Mouse (Mus musculus): Measurements from ENCODE around the gene Tspo. TPM values are rescaled to one million over a fixed set of nuclear protein-coding genes. Genes with fewer than 3 reads are reported as not detected.

Gene Tspo
- polyA plus RNA-seq, 1 experiment, result 738 TPM

DNA sequence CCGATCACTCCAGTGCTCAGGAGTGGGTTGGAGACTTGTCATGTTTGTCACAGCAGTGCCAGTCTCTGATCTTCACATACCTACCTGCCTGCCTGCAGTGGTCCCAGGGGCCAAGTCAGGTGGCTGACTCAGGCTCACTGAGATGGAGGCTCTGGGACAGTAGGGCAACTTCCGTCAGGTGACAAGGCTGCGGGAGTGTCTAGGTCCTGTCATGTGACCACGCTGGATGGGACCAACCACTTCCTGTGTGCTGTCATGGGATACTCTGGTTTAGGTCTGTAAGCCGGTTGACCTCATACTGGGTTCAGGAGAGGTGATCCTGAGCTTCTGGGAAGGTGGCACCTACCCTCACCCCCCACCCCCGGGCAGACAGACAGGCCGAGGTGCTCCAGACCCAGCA, 17.4 kb upstream of the Tspo start:
- DNase-seq (ENCODE audit: low read depth), result no peak

DNA sequence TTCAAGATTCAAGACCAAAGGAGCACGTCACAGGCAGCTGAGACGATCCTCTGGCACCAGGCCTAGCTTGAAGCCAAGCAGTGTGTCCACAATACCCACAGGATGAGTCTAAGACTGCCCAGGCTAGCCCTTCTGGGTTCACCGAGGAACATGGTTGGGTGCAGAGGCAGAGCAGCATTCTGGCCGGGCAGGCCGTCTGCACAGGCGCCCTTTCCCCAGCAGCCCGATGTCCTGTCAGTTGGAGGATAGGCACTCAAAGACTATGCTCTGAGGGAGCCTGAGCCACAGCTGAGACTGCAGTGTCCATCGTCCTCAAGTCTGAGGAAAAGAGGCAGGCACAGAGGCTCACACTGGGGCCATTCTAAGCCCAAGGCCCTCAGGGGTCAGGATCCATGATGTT, 16.2 kb upstream of the Tspo start:
- DNase-seq (ENCODE audit: low read depth), result no peak

DNA sequence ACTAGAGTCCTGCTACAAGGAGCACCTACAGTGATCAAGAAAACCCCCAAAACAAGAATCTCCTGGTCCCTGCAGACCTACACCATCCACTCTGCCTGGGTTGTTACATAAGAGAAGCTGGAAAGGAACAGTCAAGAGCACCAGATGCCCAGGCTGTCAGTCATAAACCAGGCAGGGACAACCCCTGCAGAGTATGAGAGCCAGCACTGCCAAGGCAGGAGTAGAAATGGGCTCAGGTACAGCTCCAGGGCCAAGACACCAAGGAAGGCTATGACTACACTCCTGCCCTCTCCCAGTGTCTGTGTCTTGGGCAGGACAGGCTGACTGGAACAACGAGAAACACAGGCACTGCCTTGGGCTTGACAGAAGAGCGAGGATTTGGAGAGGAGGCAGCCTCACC, 13.3 kb upstream of the Tspo start:
- DNase-seq (ENCODE audit: low read depth), result no peak

DNA sequence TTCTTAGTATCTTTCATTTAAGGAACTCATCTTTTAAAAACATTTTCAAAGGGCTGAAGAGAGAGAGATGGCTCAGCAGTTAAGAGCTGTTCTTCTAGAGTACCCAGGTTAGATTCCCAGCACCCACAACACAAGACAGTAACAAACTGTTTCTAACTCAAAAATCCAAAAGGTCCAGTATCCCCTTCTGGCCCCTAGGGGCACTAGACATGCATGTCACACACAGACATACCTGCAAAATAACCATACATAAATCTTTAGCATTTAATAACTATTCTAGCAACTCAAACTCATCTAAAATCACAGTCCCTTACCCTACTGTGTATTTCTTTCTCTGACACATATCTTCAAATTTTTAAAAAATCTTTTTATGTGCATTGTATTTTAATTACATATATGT, 9.6 kb upstream of the Tspo start:
- DNase-seq (ENCODE audit: low read depth), result no peak

DNA sequence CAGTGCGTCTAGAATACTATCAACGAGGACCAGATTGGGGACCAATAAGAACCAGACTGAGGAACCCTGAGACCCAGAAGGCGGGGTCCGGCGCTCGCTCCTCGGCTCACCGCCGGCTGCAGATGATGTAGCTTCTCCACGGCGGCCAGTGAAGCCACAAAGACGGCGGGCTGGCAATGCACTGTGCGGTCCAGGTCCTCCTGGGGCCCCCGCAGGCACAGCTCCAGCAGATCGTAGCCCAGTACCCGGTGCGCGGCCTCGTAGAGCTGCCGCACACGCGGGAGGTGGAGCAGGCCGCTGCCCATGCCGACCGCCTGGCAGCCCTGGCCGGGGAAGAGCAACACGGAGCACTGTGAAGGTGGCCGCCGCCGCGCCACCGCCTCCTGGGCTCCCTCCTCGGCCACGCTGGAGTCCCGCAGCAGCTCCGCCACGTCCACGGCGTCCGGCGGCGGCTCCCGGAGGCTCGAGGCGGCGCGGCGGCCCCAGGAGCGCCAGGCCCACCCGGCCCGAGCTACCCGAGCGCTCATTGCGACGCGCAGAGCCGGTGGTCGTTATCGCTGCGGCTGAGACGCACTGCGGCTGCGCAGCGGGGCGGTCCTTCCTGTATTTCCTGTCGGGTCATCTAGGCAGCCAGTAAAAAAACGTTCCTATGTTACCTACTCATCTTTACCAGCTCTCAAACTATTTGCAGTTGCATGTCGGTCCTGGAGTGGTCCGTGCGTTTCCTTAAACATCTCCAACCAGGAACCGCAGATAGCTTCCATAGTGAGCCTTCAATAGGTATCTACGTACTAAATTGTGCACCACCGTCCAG, 8.0 kb upstream of the Tspo start:
- DNase-seq (ENCODE audit: low read depth), result no peak

DNA sequence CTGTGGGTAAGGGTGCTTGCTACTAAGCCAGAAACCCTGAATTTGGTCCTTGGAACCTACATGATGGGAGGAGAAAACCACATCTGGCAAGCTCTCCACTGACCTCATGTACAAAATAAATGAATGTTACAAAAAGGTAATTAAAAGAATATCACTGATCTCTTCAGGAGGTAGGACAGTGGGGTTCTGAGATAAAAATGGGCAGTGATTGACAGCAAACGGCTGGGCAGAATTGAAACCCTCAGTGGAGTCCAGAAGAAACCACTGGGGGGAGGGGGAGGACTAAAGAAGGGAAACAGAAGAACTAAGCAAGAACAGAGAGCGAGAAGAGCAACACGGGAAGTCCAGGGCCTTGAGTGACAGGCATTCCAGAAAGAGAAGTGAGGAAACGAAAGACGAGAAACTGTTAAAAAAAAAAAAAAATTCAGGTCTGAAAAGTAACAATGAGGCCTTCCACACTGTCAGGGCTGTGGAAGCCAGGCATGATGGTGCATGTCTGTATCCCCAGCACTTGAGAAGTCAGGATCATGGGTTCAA, 2.4 kb upstream of the Tspo start:
- DNase-seq (ENCODE audit: low read depth), result no peak

DNA sequence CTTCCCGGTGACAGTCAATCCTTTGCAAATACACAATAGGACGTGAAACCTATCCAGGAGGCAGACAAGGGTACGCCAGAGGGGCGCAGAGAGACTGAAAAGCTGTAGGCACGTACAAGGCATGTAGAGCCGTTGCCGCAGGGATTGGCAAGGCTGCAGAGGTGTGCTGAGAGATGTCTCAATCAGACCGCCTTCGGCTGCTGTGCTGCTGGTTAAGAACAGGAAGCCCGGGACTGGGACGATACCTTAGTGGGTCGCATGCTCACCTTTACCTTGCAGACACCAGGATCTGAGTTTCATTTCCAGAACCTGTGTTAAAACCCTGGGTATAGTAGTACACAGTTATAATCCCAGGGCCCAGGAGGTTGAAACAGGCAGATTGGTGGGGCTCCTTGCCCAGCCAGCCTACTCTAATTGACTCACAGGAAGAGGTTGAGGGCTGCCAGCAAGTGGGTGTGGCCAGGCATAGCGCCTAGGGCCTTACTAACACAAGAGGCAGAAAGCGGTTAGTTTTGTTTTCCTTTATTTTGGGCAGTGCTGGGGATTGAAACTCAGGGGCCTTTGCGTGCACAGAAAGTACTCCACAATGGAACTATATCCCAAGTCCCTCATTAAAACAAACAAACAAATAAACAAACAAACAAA, 644 bp upstream of the Tspo start:
- no peak for DNase-seq (ENCODE audit: low read depth)

DNA sequence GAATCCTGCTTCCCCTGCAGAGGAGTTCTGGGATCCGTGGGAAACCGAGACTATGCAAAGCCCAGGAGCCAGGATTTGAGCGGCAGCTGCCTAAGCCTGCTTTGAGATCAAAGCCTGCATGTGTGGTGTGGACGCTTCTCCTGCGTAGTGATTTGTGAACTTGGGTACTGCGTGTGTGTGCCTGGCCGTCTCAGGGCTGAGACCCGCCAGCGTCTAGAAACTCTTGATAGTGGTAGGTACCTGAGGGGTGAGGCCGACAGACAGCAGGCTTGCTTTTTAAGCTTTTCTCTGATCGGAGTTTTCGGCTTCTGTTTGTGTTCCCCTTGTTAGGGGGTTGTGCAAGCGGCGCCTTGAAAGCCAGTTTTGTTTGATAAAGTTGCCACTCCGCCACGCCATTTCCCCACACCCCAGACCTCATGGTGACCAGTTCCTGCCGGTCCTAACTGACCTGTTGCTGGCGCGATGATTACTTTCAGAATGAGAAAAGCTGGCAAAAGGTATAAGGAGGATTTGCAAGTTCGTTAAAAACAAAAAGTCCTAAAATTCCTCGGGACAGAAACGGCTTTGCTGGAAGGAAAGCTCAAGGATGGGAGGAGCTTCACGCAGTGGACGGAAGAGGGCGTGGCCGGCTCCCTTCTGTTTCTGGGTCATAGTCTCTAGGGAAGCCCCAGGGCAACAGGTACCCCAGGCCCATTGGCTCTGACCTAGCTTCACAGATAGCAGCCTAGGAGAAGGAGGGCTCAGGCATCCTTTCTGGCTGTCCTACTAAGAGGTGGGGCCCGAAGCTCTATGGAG, 662 bp downstream of the Tspo start:
- DNase-seq (ENCODE audit: low read depth), result no peak

DNA sequence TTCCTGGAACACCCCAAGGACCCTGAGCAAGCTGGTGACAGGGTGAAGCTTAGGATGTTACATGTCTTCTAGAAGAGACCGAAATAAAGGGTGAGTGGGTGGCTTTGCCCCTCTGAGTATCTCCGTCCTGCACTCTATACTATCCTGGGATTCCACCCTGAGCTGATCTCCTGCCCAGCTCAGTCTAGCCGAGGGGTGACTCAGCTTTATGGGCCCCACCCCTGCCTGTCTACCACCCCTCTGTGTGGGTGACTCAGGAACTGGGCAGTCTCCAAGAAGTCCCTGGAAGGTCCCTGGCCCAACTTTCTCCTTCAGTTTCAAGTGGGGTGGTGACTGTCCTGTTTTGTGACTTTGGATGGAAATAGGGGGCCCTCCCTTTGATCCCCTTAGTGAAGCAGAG, 2.0 kb downstream of the Tspo start:
- no peak for DNase-seq (ENCODE audit: low read depth)

DNA sequence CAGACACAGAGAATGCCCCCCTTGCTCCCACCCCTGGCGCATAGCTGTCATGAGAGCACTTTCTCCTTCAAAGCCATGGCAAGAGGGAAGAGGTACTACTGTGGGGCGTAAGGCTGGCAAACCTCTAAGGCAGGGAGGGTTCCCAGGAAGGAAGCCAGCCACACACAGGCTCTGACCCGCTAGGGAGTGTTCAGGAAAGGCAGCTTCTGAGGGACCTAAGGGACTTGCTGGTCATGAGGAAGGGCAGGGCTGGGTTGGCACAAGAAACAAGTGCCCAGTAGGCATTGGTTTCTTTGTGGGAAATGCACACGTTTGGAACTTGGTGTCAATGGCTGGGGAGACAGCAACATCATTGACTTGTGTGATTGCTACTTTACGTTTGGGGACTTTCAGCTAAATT, 2.6 kb downstream of the Tspo start:
- DNase-seq (ENCODE audit: low read depth), result no peak

DNA sequence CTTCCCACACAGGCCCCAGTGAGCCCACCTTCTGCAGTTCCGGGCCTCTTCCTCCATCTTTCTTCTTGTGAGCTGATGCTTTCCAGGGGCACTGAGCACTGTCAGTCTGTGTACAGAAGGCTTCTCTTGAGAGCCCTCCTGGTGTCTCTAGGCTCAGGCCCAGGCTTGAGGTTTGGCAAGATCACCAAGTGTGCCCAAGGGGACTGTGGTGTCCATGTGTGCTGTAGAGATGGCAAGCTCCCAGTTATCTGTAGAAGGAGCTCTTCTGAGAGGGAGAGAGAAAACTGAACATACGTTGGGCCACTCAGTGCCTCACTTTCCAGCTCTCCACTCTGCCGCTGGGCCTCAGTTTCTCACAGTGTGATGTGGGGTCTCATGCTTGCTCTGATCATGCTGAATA, 4.3 kb downstream of the Tspo start:
- no peak for DNase-seq (ENCODE audit: low read depth)

DNA sequence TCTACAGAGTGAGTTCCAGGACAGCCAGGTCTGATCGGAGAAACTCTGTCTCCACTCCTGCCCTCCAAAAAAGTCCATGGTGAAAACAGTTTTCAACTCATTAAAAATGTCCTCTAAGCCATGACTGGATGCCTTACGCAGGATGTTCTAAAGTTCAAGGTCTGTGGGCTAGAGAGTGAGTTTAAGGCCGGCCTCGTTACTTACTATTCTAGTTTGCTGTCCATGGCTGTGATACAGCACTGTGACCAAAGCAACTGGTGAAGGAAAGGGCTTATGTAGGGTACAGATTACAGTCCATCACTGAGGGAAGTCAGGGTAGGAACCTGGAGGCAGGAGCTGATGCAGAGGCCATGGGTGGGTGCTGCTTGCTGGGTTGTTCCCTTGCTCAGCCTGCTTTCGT, 5.2 kb downstream of the Tspo start:
- DNase-seq (ENCODE audit: low read depth), result no peak

DNA sequence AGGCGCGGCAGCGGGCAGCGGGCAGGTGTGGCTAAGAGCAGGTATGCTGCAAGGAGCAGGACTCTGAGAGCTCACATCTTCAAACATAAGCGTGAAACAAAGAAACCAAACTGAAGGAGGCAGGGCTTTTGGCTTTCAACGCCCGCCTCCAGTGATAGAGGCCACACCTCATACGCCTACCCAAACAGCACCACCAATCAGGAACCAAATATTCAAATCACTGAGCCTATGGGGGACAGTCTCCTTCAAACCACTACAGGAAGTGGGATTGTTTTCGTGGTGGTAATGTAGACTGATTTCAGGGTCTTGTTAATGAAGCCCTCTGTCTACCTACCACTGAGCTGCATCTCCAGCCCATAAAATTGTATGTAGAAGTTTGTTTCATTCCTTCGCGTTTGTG, 6.3 kb downstream of the Tspo start:
- DNase-seq (ENCODE audit: low read depth), result no peak

DNA sequence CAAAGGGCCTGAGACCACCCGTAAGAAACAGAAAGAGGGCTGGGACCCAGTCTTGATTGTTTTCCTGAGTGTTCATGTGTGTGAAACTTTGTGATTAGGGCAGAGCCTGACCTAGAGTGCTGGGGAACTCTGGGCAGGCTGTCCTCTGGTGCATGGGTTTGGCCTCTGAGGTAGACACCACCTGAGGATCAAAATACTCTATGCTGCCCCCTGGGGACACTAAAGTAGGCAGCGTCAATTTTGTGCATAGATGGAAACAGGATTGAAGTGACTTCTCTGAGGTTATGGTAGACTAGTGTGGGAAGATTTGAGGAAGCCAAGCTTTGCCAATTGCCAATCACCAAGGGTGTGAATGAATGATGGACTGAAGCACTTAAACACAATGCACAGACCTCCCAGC, 7.2 kb downstream of the Tspo start:
- DNase-seq (ENCODE audit: low read depth), result no peak

DNA sequence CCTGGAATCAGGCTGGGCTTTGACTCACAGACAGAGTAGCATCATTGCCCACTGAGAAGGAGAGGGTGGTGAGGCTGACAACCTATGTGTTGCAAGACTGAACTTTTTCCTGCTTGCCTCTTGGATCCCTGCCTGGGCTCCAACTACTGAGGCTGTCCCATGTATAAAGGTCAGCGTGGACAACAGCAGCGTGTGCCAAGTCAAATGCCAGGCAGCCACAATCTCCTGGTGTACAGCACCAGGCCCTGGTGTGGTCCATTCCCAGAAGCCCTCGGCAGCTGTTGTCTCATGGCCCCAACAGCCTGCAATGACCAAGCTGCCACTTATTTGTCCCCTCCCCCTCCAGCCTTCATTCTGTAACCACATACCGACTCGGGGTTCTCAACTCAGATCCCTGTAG, 8.2 kb downstream of the Tspo start:
- no peak for DNase-seq (ENCODE audit: low read depth)

DNA sequence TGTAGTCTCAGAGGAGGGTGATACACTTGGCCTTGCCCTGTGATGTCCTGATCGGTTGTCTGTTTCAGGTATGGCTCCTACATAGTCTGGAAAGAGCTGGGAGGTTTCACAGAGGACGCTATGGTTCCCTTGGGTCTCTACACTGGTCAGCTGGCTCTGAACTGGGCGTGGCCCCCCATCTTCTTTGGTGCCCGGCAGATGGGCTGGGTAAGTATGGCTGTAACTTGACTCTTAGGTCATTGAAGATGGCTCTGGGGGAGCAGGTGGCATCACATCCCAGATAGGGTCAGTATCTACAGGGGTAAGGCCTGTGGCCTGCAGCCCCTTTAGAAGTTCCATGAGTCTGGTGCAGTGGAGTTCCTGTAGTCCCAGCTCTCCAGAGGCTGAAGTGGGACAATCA, 8.7 kb downstream of the Tspo start:
- no peak for DNase-seq (ENCODE audit: low read depth)

DNA sequence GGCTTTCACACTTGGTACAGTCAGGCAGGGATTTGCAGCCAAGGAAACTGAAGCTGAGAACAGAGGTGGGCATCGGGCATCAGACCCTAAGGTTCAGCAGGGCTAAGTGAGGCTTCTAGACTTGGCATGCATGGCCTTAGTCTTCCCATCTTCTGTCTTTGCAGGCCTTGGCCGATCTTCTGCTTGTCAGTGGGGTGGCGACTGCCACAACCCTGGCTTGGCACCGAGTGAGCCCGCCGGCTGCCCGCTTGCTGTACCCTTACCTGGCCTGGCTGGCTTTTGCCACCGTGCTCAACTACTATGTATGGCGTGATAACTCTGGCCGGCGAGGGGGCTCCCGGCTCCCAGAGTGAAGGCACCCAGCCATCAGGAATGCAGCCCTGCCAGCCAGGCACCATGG, 10.2 kb downstream of the Tspo start:
- no peak for DNase-seq (ENCODE audit: low read depth)

DNA sequence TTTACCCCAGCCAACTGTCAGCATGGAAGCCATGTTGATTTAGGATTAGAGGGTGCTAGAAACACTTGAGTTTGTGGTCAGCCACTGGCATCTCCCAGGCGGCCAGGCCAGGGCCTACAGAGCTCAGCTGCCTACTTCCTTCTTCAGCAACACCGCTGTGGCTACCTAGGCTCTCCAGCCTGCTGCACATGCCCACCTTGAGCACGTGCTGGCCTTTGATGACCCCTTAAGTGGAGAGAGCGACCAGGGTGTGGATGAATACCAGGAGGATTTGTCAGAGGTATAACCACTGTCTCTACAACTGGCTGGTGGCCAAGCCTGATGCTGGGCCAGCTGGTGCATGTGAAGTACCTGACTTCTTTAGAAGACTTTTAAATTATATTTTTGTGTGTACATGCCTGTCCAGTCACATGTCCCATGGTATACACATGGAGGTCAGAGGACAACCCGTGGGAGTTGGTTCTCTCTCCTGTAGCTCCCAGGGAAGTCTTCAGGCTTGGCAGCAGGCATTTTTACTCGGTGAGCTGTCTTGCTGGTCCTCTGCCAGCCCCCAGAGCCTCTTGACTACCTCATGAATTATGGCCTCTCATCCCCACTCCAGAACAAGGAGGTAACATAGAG, 11.4 kb downstream of the Tspo start:
- DNase-seq (ENCODE audit: low read depth), result no peak

DNA sequence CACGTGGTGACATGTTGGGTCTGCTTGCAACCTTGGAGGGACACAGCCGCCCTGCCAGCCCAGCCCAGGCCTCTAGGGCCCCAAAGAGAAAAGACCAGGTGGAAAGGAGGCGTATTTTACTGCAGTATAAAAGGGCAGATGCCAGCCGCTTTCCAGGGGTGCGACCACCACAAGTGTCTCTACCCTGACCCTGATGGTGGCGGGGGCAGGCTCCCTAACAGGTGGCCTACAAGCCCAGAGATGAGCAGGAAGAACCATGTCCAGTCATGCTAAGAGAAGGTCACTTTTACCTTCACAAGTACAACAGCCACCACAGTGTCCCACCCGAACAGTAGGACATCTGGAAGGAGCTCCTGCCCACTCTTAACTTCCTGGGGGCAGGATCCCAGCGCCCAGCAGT, 12.2 kb downstream of the Tspo start:
- DNase-seq (ENCODE audit: low read depth), result no peak

DNA sequence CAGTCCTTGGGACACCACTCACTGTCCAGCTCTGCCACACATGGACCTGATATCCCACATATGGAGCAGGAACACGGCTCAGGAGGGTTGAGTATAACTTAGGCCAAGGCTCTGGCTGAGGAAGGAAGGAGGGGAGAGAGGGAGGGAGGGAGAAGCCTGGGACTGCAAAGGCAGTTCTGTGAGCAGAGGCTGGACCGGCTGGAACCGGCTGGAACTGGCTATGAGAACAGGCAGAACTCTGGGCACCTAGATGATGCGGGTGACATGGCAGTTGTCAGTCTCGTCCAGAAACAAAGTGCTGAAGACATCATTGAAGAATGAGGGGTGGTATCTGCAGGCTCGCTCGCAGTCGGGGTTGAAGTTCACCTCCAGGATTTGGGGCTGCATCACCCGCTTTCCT, 13.3 kb downstream of the Tspo start:
- DNase-seq (ENCODE audit: low read depth), result no peak

DNA sequence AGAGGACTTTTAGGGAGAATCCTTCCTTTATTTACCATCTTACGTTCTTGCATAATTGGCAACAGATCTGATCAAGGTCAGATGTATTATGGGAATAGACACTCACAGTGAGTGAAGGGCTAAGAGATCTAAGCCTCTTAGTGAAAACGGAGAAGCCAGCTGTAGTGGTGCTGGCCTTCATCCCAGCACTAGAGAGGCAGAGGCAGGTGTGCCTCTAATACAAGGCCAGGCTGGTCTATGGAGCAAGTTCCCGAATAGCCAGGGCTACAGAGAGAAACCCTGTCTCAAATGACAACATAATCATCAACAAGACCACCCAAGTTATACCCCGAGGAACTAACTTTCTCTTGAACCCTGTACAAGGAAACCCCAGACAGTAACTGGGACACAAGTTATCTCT, 19.5 kb downstream of the Tspo start:
- no peak for DNase-seq (ENCODE audit: low read depth)

DNA sequence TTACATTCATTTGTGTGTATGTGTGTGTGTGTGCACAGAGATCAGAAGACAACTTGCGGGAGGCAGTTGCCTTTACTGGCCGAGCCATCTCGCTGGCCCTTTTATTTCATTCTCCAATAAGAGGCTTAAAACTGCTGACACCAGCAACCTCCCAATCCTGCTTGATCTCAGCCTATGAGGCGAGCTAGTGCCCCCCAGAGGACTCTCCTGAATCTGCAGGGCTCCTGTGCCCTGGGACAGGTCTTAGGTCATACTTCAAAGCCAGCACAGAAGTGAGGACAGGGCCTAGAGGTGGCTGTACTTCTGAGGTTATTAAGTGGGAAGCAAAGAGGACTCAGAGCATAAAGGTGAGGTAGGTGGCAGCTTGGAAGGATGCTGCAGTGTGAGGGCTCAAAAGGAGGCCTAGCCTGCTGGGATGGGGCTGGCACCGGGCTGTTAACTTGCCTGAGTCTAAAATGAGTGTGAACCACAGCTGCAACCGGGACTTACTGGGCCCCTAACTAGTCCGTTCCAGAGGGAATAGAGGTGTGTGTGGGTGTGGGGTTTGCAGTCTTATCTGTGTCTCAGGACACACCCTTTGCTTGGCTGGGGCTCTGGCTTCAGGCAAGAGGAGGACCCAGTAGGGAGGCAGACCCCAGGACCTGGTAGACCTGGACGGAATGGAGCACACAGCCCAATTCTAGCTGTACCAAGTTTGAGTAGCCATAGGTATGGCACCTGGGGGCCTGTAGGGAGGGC, 20.2 kb downstream of the Tspo start:
- no peak for DNase-seq (ENCODE audit: low read depth)
